Mouse (Mus musculus): ENCODE measurements around the gene Aldh6a1. TPM values are rescaled to one million over a fixed set of nuclear protein-coding genes. Genes with fewer than 3 reads are reported as not detected.

The Aldh6a1 gene
- 37.9 and 38.3 TPM in 2 replicates for polyA plus RNA-seq (2014; fragmentation: Nextera tagmentation; extraction: Ambion mirVana)

- WGBS, result 1% methylated on average over 49 of the region's 49 CpGs
- no peaks in the 10 kb centered on the region for H3K9me3 ChIP-seq (ENCODE audit: control insufficient read depth, low read length)
- H3K4me2 ChIP-seq (replicated peaks), result peak within 1 kb of the TSS; percentile 63
- H3K4me1 ChIP-seq (replicated peaks; ENCODE audit: control insufficient read depth, insufficient read depth, low read length), result 0 out of 2 replicates have a peak, but pooled peaks cover 11% of the 10 kb centered on the region
- no peaks in the 10 kb centered on the region for H3K27me3 ChIP-seq (ENCODE audit: control insufficient read depth, insufficient read depth, low read length)
- peak; percentile 99 for ATAC-seq (ENCODE audit: low FRiP score)
- peak within 1 kb of the TSS; percentile 54 for H3K27ac ChIP-seq
- peak within 1 kb of the TSS; percentile 64 for H3K9ac ChIP-seq
- DNase-seq (ENCODE audit: low spot score), result peak; percentile 99
- H3K36me3 ChIP-seq (replicated peaks; ENCODE audit: control insufficient read depth, insufficient read depth), result no peaks in the 10 kb centered on the region
- H3K4me3 ChIP-seq (replicated peaks; ENCODE audit: low read length), result peak within 1 kb of the TSS; percentile 54
Observed at GRCm38 (mm10) chr12:84450718-84451646, at the start of gene Aldh6a1, which contains the start of gene Lin52. TSS of gene Aldh6a1 (minus strand) at chr12:84451004. TSS of gene Lin52 (plus strand) at chr12:84451422.

GRCm38 (mm10) chr12:84496795-84497194 lies 46.0 kb upstream of the Aldh6a1 start:
- Histone ChIP-seq H3K36me3 (replicated peaks; ENCODE audit: control insufficient read depth, insufficient read depth) (no peaks in the 10 kb centered on the region), H3K9me3 (ENCODE audit: control insufficient read depth, low read length) (no peaks in the 10 kb centered on the region), H3K4me2 (replicated peaks) (no peak overlapping the region), H3K9ac (no peak overlapping the region), H3K4me3 (replicated peaks; ENCODE audit: low read length) (no peak overlapping the region), H3K4me1 (replicated peaks; ENCODE audit: control insufficient read depth, insufficient read depth, low read length) (peaks cover 17% of the 10 kb centered on the region), H3K27me3 (ENCODE audit: control insufficient read depth, insufficient read depth, low read length) (0 out of 2 replicates have a peak, but pooled peaks cover 5% of the 10 kb centered on the region), H3K27ac (no peak overlapping the region)
- no peak for DNase-seq (ENCODE audit: low spot score)
- ATAC-seq (ENCODE audit: low FRiP score), result no peak
- 94% methylated on average over 1 of the region's 1 CpGs for WGBS

- Histone ChIP-seq H3K4me2 (replicated peaks) (no peak overlapping the region), H3K4me3 (replicated peaks; ENCODE audit: low read length) (no peak overlapping the region), H3K9me3 (ENCODE audit: control insufficient read depth, low read length) (no peaks in the 10 kb centered on the region), H3K36me3 (replicated peaks; ENCODE audit: control insufficient read depth, insufficient read depth) (no peaks in the 10 kb centered on the region), H3K27ac (peak overlapping the region; percentile 27; the same call in 1 of the 2 replicates), H3K9ac (no peak overlapping the region), H3K27me3 (ENCODE audit: control insufficient read depth, insufficient read depth, low read length) (peaks cover 36% of the 10 kb centered on the region), H3K4me1 (replicated peaks; ENCODE audit: control insufficient read depth, insufficient read depth, low read length) (peaks cover 10% of the 10 kb centered on the region)
- 18% methylated on average over 8 of the region's 8 CpGs for WGBS
- DNase-seq (ENCODE audit: low spot score) (peak; percentile 60), ATAC-seq (ENCODE audit: low FRiP score) (peak; percentile 70)
Observed at GRCm38 (mm10) chr12:84487324-84488056, 36.7 kb upstream of the Aldh6a1 start.

GRCm38 (mm10) chr12:84482778-84483585 lies 32.2 kb upstream of the Aldh6a1 start:
- peaks cover 18% of the 10 kb centered on the region for H3K27me3 ChIP-seq (ENCODE audit: control insufficient read depth, insufficient read depth, low read length)

GRCm38 (mm10) chr12:84481251-84481650 lies 30.4 kb upstream of the Aldh6a1 start:
- DNase-seq (ENCODE audit: low spot score) (no peak), ATAC-seq (ENCODE audit: low FRiP score) (no peak)
- Histone ChIP-seq H3K4me1 (replicated peaks; ENCODE audit: control insufficient read depth, insufficient read depth, low read length) (no peaks in the 10 kb centered on the region), H3K9me3 (ENCODE audit: control insufficient read depth, low read length) (no peaks in the 10 kb centered on the region), H3K4me3 (replicated peaks; ENCODE audit: low read length) (no peak overlapping the region), H3K9ac (no peak overlapping the region), H3K27ac (no peak overlapping the region), H3K36me3 (replicated peaks; ENCODE audit: control insufficient read depth, insufficient read depth) (no peaks in the 10 kb centered on the region), H3K4me2 (replicated peaks) (no peak overlapping the region), H3K27me3 (ENCODE audit: control insufficient read depth, insufficient read depth, low read length) (peaks cover 18% of the 10 kb centered on the region)
- WGBS, result 72% methylated on average over 2 of the region's 2 CpGs

More at GRCm38 (mm10) chr12:84482778-84483585, 32.2 kb upstream of the Aldh6a1 start:
- Histone ChIP-seq H3K27ac (no peak overlapping the region), H3K9me3 (ENCODE audit: control insufficient read depth, low read length) (no peaks in the 10 kb centered on the region), H3K4me1 (replicated peaks; ENCODE audit: control insufficient read depth, insufficient read depth, low read length) (peaks cover 10% of the 10 kb centered on the region), H3K9ac (no peak overlapping the region), H3K4me2 (replicated peaks) (no peak overlapping the region), H3K36me3 (replicated peaks; ENCODE audit: control insufficient read depth, insufficient read depth) (no peaks in the 10 kb centered on the region), H3K4me3 (replicated peaks; ENCODE audit: low read length) (no peak overlapping the region)
- ATAC-seq (ENCODE audit: low FRiP score), result no peak
- WGBS, result 87% methylated on average over 14 of the region's 14 CpGs
- no peak for DNase-seq (ENCODE audit: low spot score)

GRCm38 (mm10) chr12:84478937-84479336 lies 28.1 kb upstream of the Aldh6a1 start:
- H3K9me3 ChIP-seq (ENCODE audit: control insufficient read depth, low read length), result no peaks in the 10 kb centered on the region
- no peaks in the 10 kb centered on the region for H3K4me1 ChIP-seq (replicated peaks; ENCODE audit: control insufficient read depth, insufficient read depth, low read length)
- H3K27ac ChIP-seq, result no peak overlapping the region
- DNase-seq (ENCODE audit: low spot score) (no peak), ATAC-seq (ENCODE audit: low FRiP score) (no peak)
- 96% methylated on average over 7 of the region's 7 CpGs for WGBS
- H3K4me2 ChIP-seq (replicated peaks), result no peak overlapping the region
- H3K4me3 ChIP-seq (replicated peaks; ENCODE audit: low read length), result no peak overlapping the region
- peaks cover 5% of the 10 kb centered on the region for H3K36me3 ChIP-seq (replicated peaks; ENCODE audit: control insufficient read depth, insufficient read depth)
- H3K9ac ChIP-seq, result no peak overlapping the region
- H3K27me3 ChIP-seq (ENCODE audit: control insufficient read depth, insufficient read depth, low read length), result 0 out of 2 replicates have a peak, but pooled peaks cover 3% of the 10 kb centered on the region

- H3K9ac ChIP-seq, result no peak overlapping the region
- H3K27ac ChIP-seq, result no peak overlapping the region
- H3K4me1 ChIP-seq (replicated peaks; ENCODE audit: control insufficient read depth, insufficient read depth, low read length), result no peaks in the 10 kb centered on the region
- DNase-seq (ENCODE audit: low spot score), result peak; percentile 83
- H3K36me3 ChIP-seq (replicated peaks; ENCODE audit: control insufficient read depth, insufficient read depth), result peaks cover 26% of the 10 kb centered on the region
- no peaks in the 10 kb centered on the region for H3K27me3 ChIP-seq (ENCODE audit: control insufficient read depth, insufficient read depth, low read length)
- ATAC-seq (ENCODE audit: low FRiP score), result no peak
- H3K9me3 ChIP-seq (ENCODE audit: control insufficient read depth, low read length), result no peaks in the 10 kb centered on the region
- WGBS, result 0% methylated on average over 1 of the region's 1 CpGs
- H3K4me2 ChIP-seq (replicated peaks), result no peak overlapping the region
- H3K4me3 ChIP-seq (replicated peaks; ENCODE audit: low read length), result no peak overlapping the region
Observed at GRCm38 (mm10) chr12:84468701-84469100, 17.9 kb upstream of the Aldh6a1 start.

- H3K27ac ChIP-seq, result no peak overlapping the region
- H3K4me3 ChIP-seq (replicated peaks; ENCODE audit: low read length), result no peak overlapping the region
- DNase-seq (ENCODE audit: low spot score), result no peak
- WGBS, result 75% methylated on average over 3 of the region's 3 CpGs
- peaks cover 61% of the 10 kb centered on the region for H3K36me3 ChIP-seq (replicated peaks; ENCODE audit: control insufficient read depth, insufficient read depth)
- no peak overlapping the region for H3K4me2 ChIP-seq (replicated peaks)
- no peaks in the 10 kb centered on the region for H3K4me1 ChIP-seq (replicated peaks; ENCODE audit: control insufficient read depth, insufficient read depth, low read length)
- no peak for ATAC-seq (ENCODE audit: low FRiP score)
- H3K9ac ChIP-seq, result no peak overlapping the region
- no peaks in the 10 kb centered on the region for H3K9me3 ChIP-seq (ENCODE audit: control insufficient read depth, low read length)
- H3K27me3 ChIP-seq (ENCODE audit: control insufficient read depth, insufficient read depth, low read length), result no peaks in the 10 kb centered on the region
Observed at GRCm38 (mm10) chr12:84462856-84463255, 12.1 kb upstream of the Aldh6a1 start.
